Mouse (Mus musculus): ENCODE measurements around the gene Elovl5. TPM values are rescaled to one million over a fixed set of nuclear protein-coding genes. Genes with fewer than 3 reads are reported as not detected.
A peak's percentile ranks its signal among the peaks of the same experiment; 100 is the strongest.

Gene Elovl5
- polyA plus RNA-seq, 1 experiment from 2014 or later, result 61.6 TPM

DNA sequence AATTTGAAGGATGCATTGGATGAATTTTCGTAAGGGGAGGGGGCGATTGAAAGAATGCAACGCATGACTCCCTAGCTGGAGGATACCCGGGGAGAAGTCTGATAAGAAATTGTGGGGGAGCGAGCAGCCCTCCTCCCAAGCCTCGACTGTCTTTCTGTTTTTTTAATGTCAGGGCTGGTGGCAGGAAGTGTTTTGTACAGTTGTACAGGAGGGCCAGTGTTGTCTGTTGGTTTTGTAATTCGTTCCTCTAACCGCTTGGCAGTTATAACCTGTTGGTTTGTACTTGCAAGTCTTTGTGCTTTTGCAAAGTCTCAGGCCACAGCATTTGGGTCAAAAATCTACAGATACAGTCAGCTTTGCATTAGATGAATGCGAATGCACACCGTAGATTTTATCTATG lies 1.0 kb downstream of the Elovl5 start:
- no peaks in the 10 kb centered on the region for H3K36me3 ChIP-seq (ENCODE audit: poor library complexity, severe bottlenecking)
- H3K27ac ChIP-seq, result peak overlapping the region; percentile 90; the same call in 1 of the 2 replicates
- no peak for ATAC-seq
- H3K4me2 ChIP-seq, result peak overlapping the region; percentile 89
- WGBS, result 25% methylated on average over 10 of the region's 10 CpGs
- no peaks in the 10 kb centered on the region for H3K9me3 ChIP-seq (replicated peaks)
- peak overlapping the region; percentile 91 for H3K4me3 ChIP-seq
- peak overlapping the region; percentile 86 for H3K9ac ChIP-seq
- H3K4me1 ChIP-seq, result peaks cover 25% of the 10 kb centered on the region
- no peaks in the 10 kb centered on the region for H3K27me3 ChIP-seq

DNA sequence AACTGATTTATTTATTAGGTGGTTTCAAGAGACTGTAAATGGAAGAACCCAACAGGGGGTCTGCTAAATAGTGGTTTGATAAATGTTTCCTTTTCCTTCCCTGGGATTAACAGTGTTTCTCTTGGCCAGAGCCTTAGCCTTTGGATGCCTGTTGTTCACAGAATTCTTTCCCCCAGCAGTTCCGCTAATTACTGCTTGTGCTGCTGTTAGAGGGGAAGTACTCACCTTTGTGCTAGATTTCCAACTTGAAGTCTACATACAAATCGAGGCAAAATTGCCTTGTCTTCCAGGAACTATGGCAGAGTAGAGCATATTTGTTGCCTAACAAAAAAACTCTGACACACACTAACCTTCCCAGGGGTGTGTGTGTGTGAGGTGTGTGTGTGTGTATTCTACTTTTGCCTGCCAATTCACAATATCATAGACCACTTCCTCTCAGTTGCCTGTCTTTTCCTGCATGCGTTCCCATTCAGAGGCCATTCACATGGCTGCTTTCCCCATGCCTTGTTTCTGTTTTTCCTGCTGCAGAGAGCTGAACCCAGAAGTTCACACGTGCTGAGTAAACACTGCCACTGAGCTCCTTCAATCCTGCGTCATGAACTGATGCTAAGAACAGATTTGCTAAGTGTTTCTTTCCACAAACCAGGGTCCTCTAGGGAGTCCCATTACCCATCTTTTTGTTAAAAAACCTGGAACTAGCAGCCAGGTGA lies 2.0 kb downstream of the Elovl5 start:
- no peaks in the 10 kb centered on the region for H3K36me3 ChIP-seq (ENCODE audit: poor library complexity, severe bottlenecking)
- ATAC-seq, result no peak
- H3K9ac ChIP-seq, result 0 out of 2 replicates have a peak overlapping the region, but pooled peaks have one; percentile 86
- H3K27me3 ChIP-seq, result no peaks in the 10 kb centered on the region
- 70% methylated on average over 5 of the region's 5 CpGs for WGBS
- H3K4me1 ChIP-seq, result peaks cover 27% of the 10 kb centered on the region
- peak overlapping the region; percentile 89 for H3K4me2 ChIP-seq
- H3K27ac ChIP-seq, result no peak overlapping the region
- no peaks in the 10 kb centered on the region for H3K9me3 ChIP-seq (replicated peaks)
- H3K4me3 ChIP-seq, result peak overlapping the region; percentile 91

DNA sequence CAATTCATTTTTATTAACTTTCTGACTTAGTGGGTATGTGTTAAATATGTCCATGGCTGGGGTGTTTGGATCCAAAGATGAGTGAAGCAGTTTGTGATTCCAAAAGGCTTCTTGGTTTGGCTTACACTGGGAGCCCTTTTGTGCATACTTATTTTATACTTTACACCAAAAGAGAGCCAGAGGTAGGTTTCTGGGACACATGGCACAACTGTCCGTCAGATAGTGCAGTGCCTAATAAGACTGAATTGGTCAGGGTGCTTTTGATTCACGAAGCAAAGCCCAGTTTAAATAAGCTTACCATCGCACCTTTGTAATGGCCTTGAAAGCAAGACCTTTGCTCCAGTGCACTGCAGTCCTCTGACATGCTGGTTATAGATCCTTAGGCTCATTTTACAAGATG lies 3.3 kb downstream of the Elovl5 start:
- ATAC-seq, result no peak
- no peaks in the 10 kb centered on the region for H3K27me3 ChIP-seq
- H3K9ac ChIP-seq, result no peak overlapping the region
- H3K9me3 ChIP-seq (replicated peaks), result no peaks in the 10 kb centered on the region
- WGBS, result 88% methylated on average over 3 of the region's 3 CpGs
- no peak overlapping the region for H3K4me2 ChIP-seq
- H3K4me3 ChIP-seq, result no peak overlapping the region
- H3K27ac ChIP-seq, result no peak overlapping the region
- no peaks in the 10 kb centered on the region for H3K36me3 ChIP-seq (ENCODE audit: poor library complexity, severe bottlenecking)
- peaks cover 39% of the 10 kb centered on the region for H3K4me1 ChIP-seq

DNA sequence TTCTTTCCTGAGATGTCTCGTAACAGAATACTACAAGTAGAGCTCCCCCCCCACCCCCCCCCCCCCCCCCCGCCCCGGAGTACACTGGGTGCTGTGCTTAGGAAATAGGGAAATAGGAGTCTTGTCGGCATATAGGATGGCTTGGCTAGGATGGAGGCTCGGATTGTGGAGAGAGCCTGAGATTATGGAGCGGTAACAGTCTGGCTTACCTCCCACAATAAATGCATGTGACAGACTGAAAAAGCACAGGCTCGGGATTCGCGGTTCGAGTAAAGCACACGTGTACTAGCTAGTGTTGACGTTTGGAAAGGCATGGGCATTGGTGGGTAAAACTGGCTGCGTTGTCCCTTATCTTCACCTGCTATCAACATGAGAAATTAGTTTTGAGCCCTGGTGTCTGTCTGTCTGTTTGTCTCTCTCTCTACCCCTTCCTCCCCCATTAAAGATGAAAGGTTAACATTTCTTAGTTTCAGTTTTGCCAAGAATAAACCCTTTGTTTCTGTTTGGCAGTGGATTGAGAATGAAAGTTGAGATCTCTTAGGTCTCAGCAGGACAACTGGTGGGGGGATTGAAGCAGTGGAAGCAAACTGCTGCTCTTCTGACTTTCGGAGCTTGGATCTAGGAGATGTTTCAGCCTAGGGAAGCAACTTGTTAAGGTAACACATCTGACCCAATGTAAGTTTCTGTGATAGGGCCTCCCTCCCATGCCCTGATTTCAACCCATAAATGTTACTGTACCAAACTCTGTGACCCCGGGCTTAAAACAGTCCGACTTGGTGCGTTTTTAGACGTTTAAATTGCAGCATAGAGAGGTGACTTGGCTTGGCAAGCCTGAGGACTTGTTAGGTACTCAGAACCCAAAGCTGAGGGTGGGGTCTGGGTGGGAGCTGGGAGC lies 4.4 kb downstream of the Elovl5 start:
- Histone ChIP-seq H3K36me3 (ENCODE audit: poor library complexity, severe bottlenecking) (no peaks in the 10 kb centered on the region), H3K4me2 (no peak overlapping the region), H3K27ac (no peak overlapping the region), H3K4me1 (peaks cover 38% of the 10 kb centered on the region), H3K9ac (no peak overlapping the region), H3K27me3 (no peaks in the 10 kb centered on the region), H3K4me3 (no peak overlapping the region), H3K9me3 (replicated peaks) (no peaks in the 10 kb centered on the region)
- 84% methylated on average over 16 of the region's 18 CpGs for WGBS
- no peak for ATAC-seq

DNA sequence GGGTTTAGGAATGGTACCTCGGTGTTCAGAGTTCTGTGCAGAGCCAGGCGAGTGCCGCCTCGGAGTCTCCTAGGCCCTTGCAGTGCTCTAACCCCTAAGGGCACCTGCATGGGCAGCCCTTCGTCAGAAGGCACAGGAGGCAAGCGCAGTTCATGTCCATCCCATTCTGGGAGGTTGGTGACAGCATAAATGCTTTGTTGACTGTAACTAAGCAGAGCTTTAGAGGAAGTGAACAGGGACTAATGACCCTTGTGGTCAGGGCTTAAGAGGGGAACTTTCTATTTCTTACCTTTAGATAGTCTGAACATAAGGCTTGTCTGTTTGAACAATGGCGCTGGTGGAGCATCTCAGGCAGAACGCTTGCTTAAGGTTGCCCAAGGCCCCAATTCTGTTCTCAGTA lies 6.6 kb downstream of the Elovl5 start:
- Histone ChIP-seq H3K27me3 (no peaks in the 10 kb centered on the region), H3K27ac (no peak overlapping the region), H3K36me3 (ENCODE audit: poor library complexity, severe bottlenecking) (no peaks in the 10 kb centered on the region), H3K9me3 (replicated peaks) (no peaks in the 10 kb centered on the region), H3K4me1 (peaks cover 28% of the 10 kb centered on the region), H3K9ac (no peak overlapping the region), H3K4me3 (no peak overlapping the region), H3K4me2 (no peak overlapping the region)
- no peak for ATAC-seq
- 88% methylated on average over 8 of the region's 8 CpGs for WGBS

DNA sequence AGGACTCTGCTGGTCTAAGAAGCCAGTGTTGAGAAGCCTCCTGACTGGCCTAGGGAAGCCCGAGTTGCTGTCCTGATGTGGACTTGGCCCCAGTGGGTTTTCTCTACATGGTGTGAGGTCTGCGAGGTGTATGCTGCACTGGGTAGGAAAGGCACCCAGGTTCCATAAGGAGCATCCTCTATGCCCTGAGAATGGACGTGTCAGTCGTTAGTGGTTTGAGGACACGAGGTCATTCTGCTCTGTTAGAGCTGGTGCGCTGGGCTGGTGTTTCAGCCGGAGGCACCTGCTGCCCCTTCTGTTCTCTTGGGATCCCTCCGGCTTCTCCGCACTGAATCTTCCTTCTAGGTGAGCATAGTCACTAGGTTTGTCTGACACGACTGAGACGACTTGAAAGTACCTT lies 7.0 kb downstream of the Elovl5 start:
- H3K9ac ChIP-seq, result no peak overlapping the region
- 74% methylated on average over 11 of the region's 11 CpGs for WGBS
- ATAC-seq, result 0 out of 2 replicates have a peak, but pooled peaks have one; percentile 17

DNA sequence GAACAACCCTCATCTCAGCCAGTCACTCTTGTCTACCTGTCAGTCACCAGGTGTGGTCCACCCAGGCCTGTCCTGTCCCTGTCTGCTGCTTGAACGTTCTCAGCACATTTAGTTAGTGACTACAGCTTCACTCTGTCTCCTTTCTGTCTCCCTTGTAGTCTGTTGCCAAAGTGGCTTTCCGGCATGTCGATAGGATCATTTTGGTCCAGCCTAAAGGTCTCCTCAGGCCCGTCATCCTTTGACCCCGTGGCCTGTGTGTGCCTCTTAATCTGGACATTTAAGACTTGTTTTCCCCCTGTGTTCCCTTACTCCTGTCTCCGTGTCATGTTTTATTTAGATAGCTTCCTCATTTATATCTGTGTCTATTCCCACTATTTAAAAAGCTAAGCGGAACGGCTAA lies 9.0 kb downstream of the Elovl5 start:
- ATAC-seq, result no peak
- 90% methylated on average over 8 of the region's 8 CpGs for WGBS
- H3K9ac ChIP-seq, result no peak overlapping the region

More for the DNA sequence above, 7.0 kb downstream of the Elovl5 start:
- no peak overlapping the region for H3K27ac ChIP-seq
- H3K9me3 ChIP-seq (replicated peaks), result no peaks in the 10 kb centered on the region
- H3K36me3 ChIP-seq (ENCODE audit: poor library complexity, severe bottlenecking), result no peaks in the 10 kb centered on the region
- no peak overlapping the region for H3K4me2 ChIP-seq
- no peak overlapping the region for H3K4me3 ChIP-seq
- H3K4me1 ChIP-seq, result peaks cover 26% of the 10 kb centered on the region
- H3K27me3 ChIP-seq, result no peaks in the 10 kb centered on the region

DNA sequence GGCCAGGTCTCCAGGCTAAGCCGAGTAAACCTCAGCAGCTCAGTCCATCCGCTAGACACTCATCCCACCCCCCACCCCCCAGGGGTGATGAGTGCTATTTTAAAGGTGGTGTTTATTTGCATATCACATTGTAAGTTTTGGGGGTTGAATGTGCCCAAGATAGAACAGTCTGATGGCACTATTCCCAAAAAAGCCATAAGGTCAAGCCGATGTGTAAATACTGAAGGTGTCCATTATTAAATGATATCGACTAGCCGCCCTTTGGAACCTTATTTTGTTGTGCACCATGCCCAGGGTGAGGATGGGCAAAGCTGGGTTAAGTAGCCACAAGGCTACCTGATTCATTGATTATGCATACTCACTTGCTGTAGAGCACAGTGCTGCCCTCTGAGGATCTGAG lies 9.7 kb downstream of the Elovl5 start:
- H3K4me1 ChIP-seq, result peaks cover 39% of the 10 kb centered on the region
- H3K9me3 ChIP-seq (replicated peaks), result no peaks in the 10 kb centered on the region
- H3K4me3 ChIP-seq, result no peak overlapping the region
- ATAC-seq, result no peak
- H3K9ac ChIP-seq, result no peak overlapping the region
- H3K4me2 ChIP-seq, result no peak overlapping the region
- H3K27me3 ChIP-seq, result no peaks in the 10 kb centered on the region
- WGBS, result 93% methylated on average over 5 of the region's 5 CpGs
- no peaks in the 10 kb centered on the region for H3K36me3 ChIP-seq (ENCODE audit: poor library complexity, severe bottlenecking)
- H3K27ac ChIP-seq, result no peak overlapping the region

More for the DNA sequence above, 9.0 kb downstream of the Elovl5 start:
- Histone ChIP-seq H3K4me1 (peaks cover 31% of the 10 kb centered on the region), H3K36me3 (ENCODE audit: poor library complexity, severe bottlenecking) (no peaks in the 10 kb centered on the region), H3K4me2 (no peak overlapping the region), H3K9me3 (replicated peaks) (no peaks in the 10 kb centered on the region), H3K27me3 (no peaks in the 10 kb centered on the region), H3K27ac (no peak overlapping the region), H3K4me3 (no peak overlapping the region)

DNA sequence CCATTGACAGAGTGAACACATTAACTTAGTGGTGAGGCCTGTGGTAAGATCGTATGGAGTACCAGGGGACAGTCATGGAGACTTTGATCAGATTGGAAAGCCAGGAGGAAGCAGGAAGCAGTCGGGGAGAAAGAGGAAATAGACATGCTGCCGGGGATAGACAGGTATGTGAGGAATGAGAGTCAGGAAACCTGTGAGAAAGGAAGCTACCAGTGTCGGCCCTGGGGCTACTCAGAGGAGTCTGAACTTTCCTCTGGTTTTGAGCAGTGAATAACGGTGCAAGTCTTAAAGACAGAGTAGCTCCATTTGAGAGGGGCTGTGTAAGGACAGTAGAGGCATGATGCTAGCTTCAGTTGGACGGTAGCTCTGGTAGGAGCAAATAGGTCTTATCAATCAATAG lies 10.3 kb downstream of the Elovl5 start:
- no peak overlapping the region for H3K9ac ChIP-seq
- H3K4me1 ChIP-seq, result peaks cover 43% of the 10 kb centered on the region
- WGBS, result 78% methylated on average over 6 of the region's 6 CpGs
- no peak for ATAC-seq
- no peak overlapping the region for H3K4me3 ChIP-seq
- H3K4me2 ChIP-seq, result no peak overlapping the region
- H3K9me3 ChIP-seq (replicated peaks), result no peaks in the 10 kb centered on the region
- H3K27ac ChIP-seq, result no peak overlapping the region
- H3K36me3 ChIP-seq (ENCODE audit: poor library complexity, severe bottlenecking), result no peaks in the 10 kb centered on the region
- H3K27me3 ChIP-seq, result no peaks in the 10 kb centered on the region

DNA sequence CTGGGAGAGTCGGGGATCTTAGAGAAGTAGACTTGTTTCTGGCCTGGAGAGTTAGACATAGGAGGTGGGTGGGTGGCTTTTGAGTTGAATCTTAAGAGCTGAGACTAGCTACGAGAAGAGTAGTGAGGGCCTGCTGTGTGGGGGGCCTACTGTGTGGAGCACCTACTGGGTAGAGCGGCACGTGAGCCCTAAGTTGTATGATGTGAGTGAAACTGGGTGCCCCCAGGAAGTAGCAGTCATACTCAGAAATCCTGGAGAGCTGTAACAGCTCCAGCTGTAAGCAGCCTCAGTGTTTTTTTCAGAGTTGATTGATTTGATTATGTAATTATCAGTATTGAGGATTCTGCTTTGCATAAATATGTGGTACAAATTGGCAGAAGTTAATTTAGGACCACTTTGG lies 11.6 kb downstream of the Elovl5 start:
- no peaks in the 10 kb centered on the region for H3K36me3 ChIP-seq (ENCODE audit: poor library complexity, severe bottlenecking)
- H3K4me3 ChIP-seq, result no peak overlapping the region
- no peak overlapping the region for H3K4me2 ChIP-seq
- H3K4me1 ChIP-seq, result peaks cover 47% of the 10 kb centered on the region
- no peak overlapping the region for H3K9ac ChIP-seq
- H3K27me3 ChIP-seq, result no peaks in the 10 kb centered on the region
- H3K27ac ChIP-seq, result no peak overlapping the region
- no peaks in the 10 kb centered on the region for H3K9me3 ChIP-seq (replicated peaks)
- ATAC-seq, result no peak
- WGBS, result 77% methylated on average over 4 of the region's 4 CpGs

DNA sequence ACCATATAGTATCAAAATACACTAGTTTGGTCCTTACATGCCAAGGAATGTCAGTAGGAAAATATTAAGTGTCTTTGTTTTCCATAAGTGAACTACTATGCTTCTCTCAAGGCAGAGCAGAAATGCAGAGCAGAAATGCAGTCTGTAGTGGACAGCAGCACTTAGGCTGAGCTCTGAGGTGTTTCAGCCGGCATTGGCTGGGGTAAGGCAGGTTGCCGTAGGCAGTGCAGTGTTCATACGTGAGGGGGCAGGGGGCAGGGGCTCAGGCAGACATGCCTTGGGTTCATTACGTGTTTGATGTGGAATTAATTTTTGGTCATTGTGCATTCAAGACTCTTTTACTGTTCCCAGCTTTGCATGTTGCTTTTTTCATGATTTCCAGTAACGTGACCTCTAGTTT lies 12.1 kb downstream of the Elovl5 start:
- H3K9me3 ChIP-seq (replicated peaks), result no peaks in the 10 kb centered on the region
- ATAC-seq, result no peak
- no peaks in the 10 kb centered on the region for H3K36me3 ChIP-seq (ENCODE audit: poor library complexity, severe bottlenecking)
- H3K4me1 ChIP-seq, result peaks cover 43% of the 10 kb centered on the region
- H3K4me2 ChIP-seq, result no peak overlapping the region
- H3K4me3 ChIP-seq, result no peak overlapping the region
- 84% methylated on average over 5 of the region's 5 CpGs for WGBS
- H3K27me3 ChIP-seq, result no peaks in the 10 kb centered on the region
- no peak overlapping the region for H3K27ac ChIP-seq
- H3K9ac ChIP-seq, result no peak overlapping the region

DNA sequence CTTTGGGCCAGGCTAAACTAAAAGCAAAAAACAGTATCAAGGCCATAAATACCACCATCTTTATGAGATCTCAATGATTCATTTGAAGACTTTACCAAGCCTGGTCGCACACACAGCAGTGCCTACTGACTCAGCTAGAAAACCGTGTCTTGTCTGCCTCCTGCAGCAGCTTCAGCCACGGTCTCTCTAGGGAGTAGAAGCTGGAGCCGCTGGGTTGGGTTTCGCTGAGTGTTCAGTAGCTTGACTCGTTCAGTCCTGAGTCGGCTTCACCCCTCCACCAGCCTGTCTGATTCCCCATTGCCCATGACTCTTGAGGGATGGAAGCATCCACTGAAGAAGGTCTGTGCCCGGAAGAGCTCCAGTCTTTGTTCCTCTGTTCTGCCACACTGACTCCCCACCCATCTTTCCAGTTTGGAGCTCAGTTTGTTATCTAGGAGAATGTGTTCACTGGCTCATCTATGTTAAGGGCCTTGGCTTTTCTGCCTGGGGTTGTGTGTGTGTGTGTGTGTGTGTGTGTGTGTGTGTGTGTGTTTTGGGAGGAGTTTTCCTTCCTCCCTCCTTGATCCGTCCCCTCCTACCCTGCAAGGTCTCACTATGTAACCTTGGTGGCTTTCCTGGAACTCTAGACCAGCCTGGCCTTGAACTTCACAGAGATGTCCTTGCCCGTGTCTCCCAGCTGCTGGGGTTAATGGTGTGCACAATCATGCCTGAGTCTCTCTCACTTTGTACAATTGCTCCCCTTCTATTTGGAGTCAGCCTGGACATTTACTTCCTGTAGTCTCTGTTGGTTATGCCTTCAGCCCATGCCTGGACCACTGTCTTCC lies 13.1 kb downstream of the Elovl5 start:
- no peak for ATAC-seq
- peaks cover 35% of the 10 kb centered on the region for H3K4me1 ChIP-seq
- no peak overlapping the region for H3K27ac ChIP-seq
- no peak overlapping the region for H3K4me2 ChIP-seq
- no peaks in the 10 kb centered on the region for H3K36me3 ChIP-seq (ENCODE audit: poor library complexity, severe bottlenecking)
- no peaks in the 10 kb centered on the region for H3K27me3 ChIP-seq
- H3K4me3 ChIP-seq, result no peak overlapping the region
- no peaks in the 10 kb centered on the region for H3K9me3 ChIP-seq (replicated peaks)
- H3K9ac ChIP-seq, result no peak overlapping the region
- WGBS, result 77% methylated on average over 10 of the region's 10 CpGs

All from forebrain, embryonic 13.5 days (tissue).